ENCODE assay signal across 4 mouse cellular contexts in the genomic region with DNA sequence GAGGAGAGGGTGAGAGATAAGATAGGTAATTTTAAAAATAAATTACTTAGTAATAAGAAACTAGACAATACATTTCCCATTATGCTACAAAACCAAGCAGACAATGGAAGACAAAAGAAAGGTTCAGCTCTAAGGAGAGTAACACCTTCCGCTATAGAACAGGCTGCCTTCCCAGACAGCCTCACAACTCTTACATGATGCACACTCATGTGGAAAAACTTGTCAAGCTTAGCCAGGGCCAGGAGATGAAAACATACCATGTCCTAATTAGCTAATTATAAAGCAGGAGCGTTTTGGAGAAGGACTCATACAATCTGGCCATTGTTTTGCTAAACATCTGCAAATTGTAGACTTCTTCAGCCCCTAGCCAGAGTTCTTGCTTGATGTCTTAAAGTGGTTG. TPM values are rescaled to one million over a fixed set of nuclear protein-coding genes. Genes with fewer than 3 reads are reported as not detected.
DNase-seq lines count a peak whose midpoint lies in the region; ATAC-seq lines count a peak whose summit lies in the region.
"Not testable (repeated sequence)": the region's sequence is repeated elsewhere in the genome, so short reads cannot be mapped to it uniquely, and the experiment has no call there.

No protein-coding gene starts in this region.

- H3K4me2 ChIP-seq in forebrain, embryonic 11.5 days (ENCODE audit: low read depth, low read length, severe bottlenecking); forebrain, embryonic 14.5 days (ENCODE audit: low read length): not testable (repeated sequence)

- H3K9me3 ChIP-seq in forebrain, embryonic 11.5 days (ENCODE audit: control insufficient read depth, low read length); forebrain, embryonic 14.5 days (replicated peaks; ENCODE audit: control insufficient read depth, low read length): not testable (repeated sequence)

- not testable (repeated sequence) for DNase-seq in forebrain, embryonic 11.5 days (ENCODE audit: low spot score); forebrain, embryonic 14.5 days (ENCODE audit: low spot score)
- DNase-seq in heart, adult 11 months, result peak; percentile 17
- DNase-seq in retina, embryonic 14.5 days (ENCODE audit: low spot score), result peak; percentile 41

- H3K36me3 ChIP-seq in forebrain, embryonic 11.5 days (ENCODE audit: control insufficient read depth, insufficient read depth, low read length); forebrain, embryonic 14.5 days (ENCODE audit: control insufficient read depth, insufficient read depth, low read length): not testable (repeated sequence)

- not testable (repeated sequence) for H3K27me3 ChIP-seq in forebrain, embryonic 11.5 days (ENCODE audit: control insufficient read depth, insufficient read depth, low read length); forebrain, embryonic 14.5 days (replicated peaks; ENCODE audit: control insufficient read depth, insufficient read depth, low read length)

- H3K4me3 ChIP-seq in forebrain, embryonic 11.5 days (ENCODE audit: low read depth, low read length); forebrain, embryonic 14.5 days (ENCODE audit: low read depth, low read length): not testable (repeated sequence)

- 0 out of 2 replicates have a peak, but pooled peaks have one; percentile 7 for ATAC-seq in forebrain, embryonic 11.5 days (replicated peaks; ENCODE audit: low FRiP score)
- ATAC-seq in forebrain, embryonic 14.5 days, result 0 out of 2 replicates have a peak, but pooled peaks have one; percentile 34

- 37% methylated on average over 2 of the region's 2 CpGs for WGBS in forebrain, embryonic 11.5 days
- WGBS in forebrain, embryonic 14.5 days, result 20% methylated on average over 2 of the region's 2 CpGs

- H3K27ac ChIP-seq in forebrain, embryonic 11.5 days (ENCODE audit: low read depth, low read length); forebrain, embryonic 14.5 days (ENCODE audit: low read depth, low read length): not testable (repeated sequence)

- H3K9ac ChIP-seq in forebrain, embryonic 11.5 days (ENCODE audit: low read length); forebrain, embryonic 14.5 days (ENCODE audit: low read length): not testable (repeated sequence)

- not testable (repeated sequence) for H3K4me1 ChIP-seq in forebrain, embryonic 11.5 days (replicated peaks; ENCODE audit: control insufficient read depth, insufficient read depth, low read length); forebrain, embryonic 14.5 days (ENCODE audit: control insufficient read depth, insufficient read depth, low read length)

RNA-seq across cellular contexts. Expression of a gene that starts 8.0 kb away (rescaled TPM):
- polyA plus RNA-seq in forebrain, embryonic 11.5 days (2014; fragmentation: Nextera tagmentation; extraction: Ambion mirVana), result 2.3 and 3.1 TPM in 2 replicates
- polyA plus RNA-seq in forebrain, embryonic 14.5 days (2014; fragmentation: Nextera tagmentation; extraction: Ambion mirVana), result 5.2 and 5.5 TPM in 2 replicates

RNA-seq across cellular contexts. Expression of a gene that starts 29.0 kb away (rescaled TPM):
- 18.4 and 19.2 TPM in 2 replicates for polyA plus RNA-seq in forebrain, embryonic 11.5 days (2014; fragmentation: Nextera tagmentation; extraction: Ambion mirVana)
- 18.6 and 21.9 TPM in 2 replicates for polyA plus RNA-seq in forebrain, embryonic 14.5 days (2014; fragmentation: Nextera tagmentation; extraction: Ambion mirVana)

RNA-seq across cellular contexts. Expression of a gene that starts 43.6 kb away (rescaled TPM):
- polyA plus RNA-seq in forebrain, embryonic 11.5 days (2014; fragmentation: Nextera tagmentation; extraction: Ambion mirVana), result 158 and 159 TPM in 2 replicates
- 141 and 159 TPM in 2 replicates for polyA plus RNA-seq in forebrain, embryonic 14.5 days (2014; fragmentation: Nextera tagmentation; extraction: Ambion mirVana)
